Mouse (Mus musculus) heart, postnatal 25 days (tissue): Measurements from ENCODE around the gene Gusb. TPM values are rescaled to one million over a fixed set of nuclear protein-coding genes. Genes with fewer than 3 reads are reported as not detected.

ENCODE experiments used
- DNase-seq: peaks from one replicate; pipeline ENCODE4 v3.0.0; 2022; ENCODE audit warnings: low spot score
- intact Hi-C: fragments of 180-260 bp; cut with DNase I; formaldehyde crosslinking; loops from one replicate; pipeline ENCODE4 v1.15.1; 2025
- total RNA-seq, 2 experiments: library from RNA; stranded (reverse); gene quantifications; 2 replicates each; pipeline ENCODE4 v1.2.3; 2021

The Gusb gene
- total RNA-seq, 2 experiments from 2014 or later: 12.3 to 13.4 TPM

- intact Hi-C loops: no loop called here
- DNase-seq: no peak
Measured at GRCm38 (mm10) chr5:130027134-130027533, 24.3 kb upstream of the Gusb start.

GRCm38 (mm10) chr5:130023767-130024539 lies 21.1 kb upstream of the Gusb start:
- peak; percentile 83 for DNase-seq
- intact Hi-C loops: loop anchor here (2.0 to 5.0 kb wide), 2 partner anchors 19 to 118 kb away; partner anchors contain the start of gene Kctd7

- DNase-seq: no peak
- intact Hi-C loops: loop anchor here (2.0 to 5.0 kb wide), 2 partner anchors 18 to 119 kb away; partner anchors contain the start of gene Kctd7
Measured at GRCm38 (mm10) chr5:130023067-130023766, 20.4 kb upstream of the Gusb start.

GRCm38 (mm10) chr5:130022366-130022765 lies 19.5 kb upstream of the Gusb start:
- intact Hi-C loops: loop anchor here (2.0 to 5.0 kb wide), 2 partner anchors 18 to 120 kb away; partner anchors contain the start of gene Kctd7
- no peak for DNase-seq

GRCm38 (mm10) chr5:130021361-130021966 lies 18.6 kb upstream of the Gusb start:
- no peak for DNase-seq
- intact Hi-C loops: loop anchor here (5.0 kb wide), 1 partner anchor 121 kb away; the partner anchor contains the start of gene Kctd7

- intact Hi-C loops: no loop called here
Measured at GRCm38 (mm10) chr5:130019461-130019860, 16.6 kb upstream of the Gusb start.

GRCm38 (mm10) chr5:130015104-130015503 lies 12.3 kb upstream of the Gusb start:
- intact Hi-C loops: no loop called here
- DNase-seq: no peak

More at GRCm38 (mm10) chr5:130019461-130019860, 16.6 kb upstream of the Gusb start:
- DNase-seq: no peak

- intact Hi-C loops: no loop called here
- DNase-seq: no peak
Measured at GRCm38 (mm10) chr5:130010961-130011360, 8.1 kb upstream of the Gusb start.

GRCm38 (mm10) chr5:130009784-130010183 lies 6.9 kb upstream of the Gusb start:
- intact Hi-C loops: no loop called here
- no peak for DNase-seq

- intact Hi-C loops: no loop called here
- no peak for DNase-seq
Measured at GRCm38 (mm10) chr5:130008034-130008590, 5.3 kb upstream of the Gusb start.

- DNase-seq: no peak
- intact Hi-C loops: no loop called here
Measured at GRCm38 (mm10) chr5:130007344-130007743, 4.5 kb upstream of the Gusb start.

- intact Hi-C loops: loop anchor here (5.0 kb wide), 1 partner anchor 219 kb away; no protein-coding TSS in a partner anchor
Measured at GRCm38 (mm10) chr5:130003229-130003628, 380 bp upstream of the Gusb start.

GRCm38 (mm10) chr5:130001356-130001987 lies 1.4 kb downstream of the Gusb start:
- intact Hi-C loops: loop anchor here (5.0 kb wide), 1 partner anchor 221 kb away; no protein-coding TSS in a partner anchor

More at GRCm38 (mm10) chr5:130003229-130003628, 380 bp upstream of the Gusb start:
- no peak for DNase-seq

GRCm38 (mm10) chr5:130000735-130001134 lies 2.1 kb downstream of the Gusb start:
- intact Hi-C loops: loop anchor here (5.0 kb wide), 1 partner anchor 222 kb away; no protein-coding TSS in a partner anchor
- DNase-seq: peak; percentile 26

More at GRCm38 (mm10) chr5:130001356-130001987, 1.4 kb downstream of the Gusb start:
- no peak for DNase-seq

GRCm38 (mm10) chr5:129999097-129999496 lies 3.8 kb downstream of the Gusb start:
- intact Hi-C loops: no loop called here
- DNase-seq: no peak

GRCm38 (mm10) chr5:129997700-129998099 lies 5.1 kb downstream of the Gusb start:
- intact Hi-C loops: no loop called here
- no peak for DNase-seq

GRCm38 (mm10) chr5:129994989-129995388 lies 7.9 kb downstream of the Gusb start:
- intact Hi-C loops: no loop called here
- DNase-seq: no peak

- no peak for DNase-seq
- intact Hi-C loops: no loop called here
Measured at GRCm38 (mm10) chr5:129993374-129993773, 9.5 kb downstream of the Gusb start.

- DNase-seq: no peak
- intact Hi-C loops: no loop called here
Measured at GRCm38 (mm10) chr5:129991898-129992297, 11.0 kb downstream of the Gusb start.
